Mouse (Mus musculus) MEL (cell line): ENCODE measurements around the gene Smim24.

Experiments used
- CHD2 ChIP-seq: IDR thresholded peaks from 2 replicates; pipeline ENCODE4 v1.6.1; 2011; ENCODE audit warnings: low read length, improper control_type of control experiment
- CTCF ChIP-seq, 3 experiments: IDR thresholded peaks in 2 of 3; conservative IDR thresholded peaks in 1 of 3; 2 replicates each; pipeline ENCODE4 v1.5.1; 2011 to 2012; ENCODE audit warnings: low read length in 3 of 3, low read depth in 2 of 3, mild to moderate bottlenecking in 2 of 3, improper control_type of control experiment in 1 of 3, inconsistent platforms in 1 of 3, mixed read lengths in 1 of 3, moderate library complexity in 1 of 3; ENCODE audit not compliant: control insufficient read depth in 1 of 3, insufficient read depth in 1 of 3, poor library complexity in 1 of 3, severe bottlenecking in 1 of 3
- EP300 ChIP-seq, 2 experiments: IDR thresholded peaks; 2 replicates each; pipeline ENCODE4 v1.6.1; 2011; ENCODE audit warnings: improper control_type of control experiment in 2 of 2, low read length in 2 of 2, low read depth in 1 of 2, mild to moderate bottlenecking in 1 of 2
- KAT2A ChIP-seq: conservative IDR thresholded peaks from 2 replicates; pipeline ENCODE4 v1.6.1; 2012; ENCODE audit warnings: low read depth, low read length, improper control_type of control experiment, inconsistent platforms
- MAZ ChIP-seq: IDR thresholded peaks from 2 replicates; pipeline ENCODE4 v1.6.1; 2012; ENCODE audit warnings: low read depth, mild to moderate bottlenecking, inconsistent platforms, low read length, improper control_type of control experiment
- NRF1 ChIP-seq: IDR thresholded peaks from 2 replicates; pipeline ENCODE4 v1.6.1; 2014; ENCODE audit warnings: low read depth, mild to moderate bottlenecking, inconsistent platforms, low read length, improper control_type of control experiment, moderate library complexity; ENCODE audit not compliant: poor library complexity, insufficient read depth, severe bottlenecking
- POLR2A ChIP-seq, 2 experiments: IDR thresholded peaks; 2 replicates each; pipeline ENCODE4 v1.6.1; 2011 to 2012; ENCODE audit warnings: low read length in 2 of 2, mild to moderate bottlenecking in 2 of 2, control low read depth in 1 of 2, improper control_type of control experiment in 1 of 2, low read depth in 1 of 2, moderate library complexity in 1 of 2; ENCODE audit not compliant: control insufficient read depth in 1 of 2, insufficient read depth in 1 of 2, poor library complexity in 1 of 2
- POLR2AphosphoS2 ChIP-seq: IDR thresholded peaks from 2 replicates; pipeline ENCODE4 v1.6.1; 2011; ENCODE audit warnings: low read length, improper control_type of control experiment
- RAD21 ChIP-seq: IDR thresholded peaks from 2 replicates; pipeline ENCODE4 v1.6.1; 2011; ENCODE audit warnings: mild to moderate bottlenecking, low read depth, low read length, improper control_type of control experiment
- USF2 ChIP-seq, 2 experiments: IDR thresholded peaks; 2 replicates each; pipeline ENCODE4 v1.6.1; 2011 to 2012; ENCODE audit warnings: improper control_type of control experiment in 2 of 2, low read length in 2 of 2, borderline replicate concordance in 1 of 2, inconsistent platforms in 1 of 2, low read depth in 1 of 2, mild to moderate bottlenecking in 1 of 2; ENCODE audit not compliant: insufficient read depth in 1 of 2

DNA sequence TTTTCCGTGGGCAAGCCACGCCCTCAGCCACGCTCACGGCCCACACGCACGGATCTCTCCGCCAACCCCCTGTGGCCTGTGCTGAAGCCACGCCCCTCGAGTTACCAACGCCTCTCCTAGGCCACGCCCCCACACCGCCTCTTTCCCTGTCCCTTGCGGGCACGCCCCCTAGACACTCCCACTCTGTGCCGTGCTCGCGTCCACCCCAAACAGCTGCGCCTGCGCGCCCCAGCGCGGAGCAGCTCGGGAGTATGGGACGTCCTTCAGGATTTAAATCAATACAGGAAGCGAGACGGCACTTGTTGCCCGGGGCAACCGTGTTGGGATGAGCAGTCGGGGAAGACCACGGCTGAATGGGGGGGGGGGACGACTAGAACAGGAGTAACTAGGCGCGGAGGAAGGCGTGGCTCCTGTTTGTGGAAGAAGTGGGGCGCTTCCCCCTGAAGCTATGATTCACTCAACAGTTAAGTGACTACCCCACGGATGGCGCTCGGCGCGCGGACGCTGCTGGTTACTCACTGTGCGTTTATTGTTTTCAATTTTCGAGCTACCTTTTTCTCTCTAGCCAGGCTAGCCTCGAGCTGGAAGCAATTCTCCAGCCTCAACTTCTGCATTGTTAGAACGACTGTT is 14.2 kb upstream of the Smim24 start:
- peak; percentile 9 to 71; a peak in 3 of 4 replicates for TF ChIP-seq POLR2A (IDR thresholded peaks at IDR 0.05; ENCODE audit: control insufficient read depth in 1 of 2, insufficient read depth in 1 of 2, low read depth in 1 of 2, low read length in 2 of 2, poor library complexity in 1 of 2)
- no peak; a peak in 1 of 4 replicates for TF ChIP-seq EP300 (IDR thresholded peaks at IDR 0.05; ENCODE audit: low read depth in 1 of 2, low read length in 2 of 2)
- no peak for TF ChIP-seq USF2 (IDR thresholded peaks at IDR 0.05; ENCODE audit: borderline replicate concordance in 1 of 2, insufficient read depth in 1 of 2, low read depth in 1 of 2, low read length in 2 of 2)
- peak; percentile 99 for TF ChIP-seq NRF1
- peak; percentile 78 for TF ChIP-seq MAZ
- TF ChIP-seq CTCF (IDR thresholded peaks at IDR 0.05 in 2 of 3, conservative IDR thresholded peaks at IDR 0.05 in 1 of 3; ENCODE audit: control insufficient read depth in 1 of 3, insufficient read depth in 1 of 3, low read depth in 2 of 3, low read length in 3 of 3, poor library complexity in 1 of 3, severe bottlenecking in 1 of 3), result no peak
- TF ChIP-seq CHD2, result no peak; the same call in 1 of the 2 replicates
- TF ChIP-seq RAD21, result no peak
- no peak; the same call in 1 of the 2 replicates for TF ChIP-seq POLR2AphosphoS2
- TF ChIP-seq KAT2A, result no peak; the same call in 1 of the 2 replicates
